Mouse (Mus musculus): ENCODE measurements around the gene Bsx. TPM values are rescaled to one million over a fixed set of nuclear protein-coding genes. Genes with fewer than 3 reads are reported as not detected.

Bsx gene
- total RNA-seq, 2 experiments from 2014 or later = not detected

- DNase-seq = no peak
- intact Hi-C loops (cut with DNase I; ENCODE audit: low total_unique reads) = no loop called here
Measured at GRCm38 (mm10) chr9:40878998-40879397, 5.1 kb downstream of the Bsx start.

GRCm38 (mm10) chr9:40885669-40886068, 11.7 kb downstream of the Bsx start:
- intact Hi-C loops (cut with DNase I; ENCODE audit: low total_unique reads) = no loop called here
- no peak for DNase-seq

GRCm38 (mm10) chr9:40889389-40889788, 15.5 kb downstream of the Bsx start:
- no peak for DNase-seq
- intact Hi-C loops (cut with DNase I; ENCODE audit: low total_unique reads) = no loop called here

GRCm38 (mm10) chr9:40892456-40892855, 18.5 kb downstream of the Bsx start:
- no peak for DNase-seq
- intact Hi-C loops (cut with DNase I; ENCODE audit: low total_unique reads) = no loop called here

- intact Hi-C loops (cut with DNase I; ENCODE audit: low total_unique reads) = no loop called here
Measured at GRCm38 (mm10) chr9:40907413-40907812, 33.5 kb downstream of the Bsx start.

GRCm38 (mm10) chr9:40908411-40908810, 34.5 kb downstream of the Bsx start:
- intact Hi-C loops (cut with DNase I; ENCODE audit: low total_unique reads) = no loop called here
- DNase-seq = no peak

More at GRCm38 (mm10) chr9:40907413-40907812, 33.5 kb downstream of the Bsx start:
- no peak for DNase-seq

GRCm38 (mm10) chr9:40908915-40909314, 35.0 kb downstream of the Bsx start:
- intact Hi-C loops (cut with DNase I; ENCODE audit: low total_unique reads) = no loop called here
- DNase-seq = no peak

- intact Hi-C loops (cut with DNase I; ENCODE audit: low total_unique reads) = no loop called here
- no peak for DNase-seq
Measured at GRCm38 (mm10) chr9:40917871-40918613, 44.1 kb downstream of the Bsx start.

- no peak for DNase-seq
- intact Hi-C loops (cut with DNase I; ENCODE audit: low total_unique reads) = no loop called here
Measured at GRCm38 (mm10) chr9:40927351-40927980, 53.5 kb downstream of the Bsx start.

Other genes starting within 250 kb of the Bsx start
- gene Gm21915, start 203.5 kb upstream of the Bsx start, total RNA-seq (2021) = not detected
- gene Clmp, start 188.2 kb upstream of the Bsx start, total RNA-seq (2021) = 1 to 10 TPM; 7.5 to 8.2 TPM
- gene Hspa8, start 73.1 kb upstream of the Bsx start, total RNA-seq (2021) = 1,000 to 10,000 TPM in 1 of 2 experiments, 100 to 1,000 TPM in 1; 949 to 1,245 TPM
- not detected for gene Jhy, start 90.0 kb downstream of the Bsx start, total RNA-seq (2021)
- not detected for gene Crtam, start 130.5 kb downstream of the Bsx start, total RNA-seq (2021)